Mouse (Mus musculus) kidney, adult 11 months (tissue): ENCODE measurements around the gene Stil.

Experiments used
- DNase-seq: peaks from one replicate; pipeline ENCODE4 v3.0.0; 2022

Gene Stil

DNA sequence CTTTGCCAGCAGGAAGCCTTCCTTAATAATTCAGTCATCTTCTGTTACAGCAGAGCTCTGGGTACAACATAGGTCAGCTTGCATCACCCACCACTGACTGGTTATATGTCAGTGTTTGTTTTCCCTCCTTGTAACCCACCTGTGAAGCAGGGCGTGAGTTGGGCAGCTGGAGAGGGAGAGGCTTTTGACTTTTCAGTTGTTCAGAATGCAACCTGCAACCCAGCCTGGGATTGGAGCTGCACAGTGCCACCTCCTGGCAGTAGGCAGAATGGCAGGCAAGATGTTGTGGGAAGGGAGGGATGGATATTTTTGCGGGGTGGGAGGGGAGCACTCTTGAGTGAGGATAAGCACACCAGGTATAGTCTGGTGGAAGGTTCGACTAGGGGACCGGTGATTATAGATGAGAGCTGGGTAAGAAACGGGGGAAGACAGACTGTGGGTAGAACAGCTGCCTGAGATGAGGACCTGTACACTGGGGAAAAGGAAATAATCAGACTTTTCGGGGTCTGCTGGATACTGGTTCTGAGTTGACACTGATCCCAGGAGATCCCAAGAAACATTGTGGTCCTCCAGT lies 85.7 kb downstream of the Stil start:
- no peak for DNase-seq

DNA sequence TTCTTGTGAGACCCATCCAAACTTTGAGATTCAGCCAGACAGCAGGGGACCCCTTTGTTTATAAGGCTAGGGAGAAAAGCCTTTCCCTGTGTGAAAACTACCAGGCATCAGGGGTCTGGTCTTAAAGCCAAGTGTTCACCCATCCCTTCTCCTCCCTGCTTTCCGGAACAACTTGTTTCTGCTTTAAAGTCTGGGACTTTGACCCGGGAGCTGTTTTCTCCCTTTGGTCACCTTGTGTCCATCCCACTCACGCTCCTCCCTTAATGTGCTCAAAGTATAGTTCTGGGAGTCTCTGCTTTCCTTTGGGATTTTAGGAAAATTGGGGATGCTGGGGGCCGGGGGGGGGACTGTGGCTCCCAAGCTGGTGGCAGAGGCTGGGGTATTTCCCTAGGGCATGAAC lies 86.3 kb downstream of the Stil start:
- no peak for DNase-seq

DNA sequence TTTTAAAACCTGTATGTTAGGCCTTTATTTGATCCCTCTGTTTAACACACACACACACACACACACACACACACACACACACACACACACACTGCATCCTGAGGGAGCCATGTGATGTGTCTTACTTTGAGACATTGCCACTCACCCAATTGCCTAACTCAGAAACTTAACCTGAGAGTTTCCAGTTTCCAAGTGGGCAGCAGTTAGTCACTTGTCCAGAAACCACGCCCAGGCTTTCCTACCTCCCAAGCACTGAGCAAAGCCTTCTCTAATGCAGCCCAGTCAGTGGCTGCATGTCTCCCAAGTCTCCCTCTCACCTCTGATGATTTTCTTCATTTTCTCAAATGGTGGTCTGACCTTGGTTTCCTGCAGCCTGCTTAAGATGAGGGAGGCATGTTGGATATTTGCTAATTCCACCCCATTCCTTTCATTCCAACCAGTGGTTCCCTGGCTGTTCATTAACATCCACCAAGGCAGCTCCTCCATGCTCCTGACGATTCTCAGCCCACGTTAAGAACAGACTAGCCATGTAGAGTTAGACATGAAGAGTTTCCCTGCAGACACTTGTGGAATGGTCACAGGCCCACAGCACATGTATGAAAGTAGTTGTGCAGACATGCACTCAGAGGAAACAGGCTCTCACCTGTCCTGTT lies 86.9 kb downstream of the Stil start:
- DNase-seq: peak; percentile 79

DNA sequence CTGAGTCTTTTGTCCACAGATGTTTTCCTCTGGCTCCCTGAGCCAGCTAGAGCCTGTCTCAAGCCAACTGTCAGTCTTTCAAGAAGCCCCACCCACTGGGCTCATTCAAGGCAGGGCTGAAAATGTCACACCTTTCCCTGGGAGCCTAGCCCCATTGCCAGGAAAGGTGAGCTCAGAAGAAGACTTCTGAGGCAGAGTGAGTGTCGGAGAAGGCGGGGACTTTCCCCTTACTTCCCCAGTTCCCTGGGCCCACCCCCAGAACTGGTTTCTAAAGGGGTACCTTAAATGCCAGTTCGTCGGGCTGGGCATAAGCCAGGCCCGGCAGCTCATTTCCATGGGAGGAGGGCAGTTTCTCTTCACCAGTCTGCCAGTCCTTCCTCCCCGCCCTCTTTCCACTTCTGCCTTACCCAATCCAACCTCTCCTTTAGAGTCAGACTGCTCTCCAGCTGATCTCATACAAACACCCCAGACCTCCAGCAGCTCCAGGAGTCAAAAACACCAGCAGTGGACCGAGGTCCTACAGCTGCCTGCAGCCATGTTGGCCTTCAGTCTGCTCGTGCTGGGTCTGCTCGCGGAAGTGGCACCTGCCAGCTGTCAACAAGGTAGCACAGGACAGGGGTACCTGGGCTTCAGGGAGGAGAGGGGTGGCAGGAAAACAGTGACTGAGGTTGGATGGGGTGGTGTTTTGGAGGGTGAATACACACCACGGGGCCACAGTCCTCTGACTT lies 88.8 kb downstream of the Stil start, which contains the start of gene Pdzk1ip1:
Pdzk1ip1 (plus strand) TSS at position 98 of the 728 bp plus-strand sequence.
- peak; percentile 91 for DNase-seq

DNA sequence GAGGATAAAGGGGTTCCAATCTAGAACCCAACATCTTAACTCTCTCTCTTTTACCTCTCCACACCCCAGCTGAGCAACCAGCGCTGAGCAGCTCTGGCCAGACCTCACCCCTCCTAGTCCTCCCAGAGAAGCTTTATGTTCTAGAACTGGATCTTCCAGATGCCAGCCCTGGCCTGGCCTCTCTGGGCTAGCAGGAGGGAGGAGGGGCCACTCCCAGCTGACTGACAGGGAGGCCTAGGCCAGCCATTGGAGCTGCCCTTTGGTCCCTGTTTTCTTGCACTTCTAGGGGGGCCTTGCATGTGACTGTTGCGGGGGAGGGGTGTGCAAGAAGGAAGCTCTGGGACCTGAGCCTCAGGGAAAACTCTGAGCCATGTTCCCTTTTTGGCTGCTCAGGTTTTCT lies 90.6 kb downstream of the Stil start:
- DNase-seq: peak; percentile 89

DNA sequence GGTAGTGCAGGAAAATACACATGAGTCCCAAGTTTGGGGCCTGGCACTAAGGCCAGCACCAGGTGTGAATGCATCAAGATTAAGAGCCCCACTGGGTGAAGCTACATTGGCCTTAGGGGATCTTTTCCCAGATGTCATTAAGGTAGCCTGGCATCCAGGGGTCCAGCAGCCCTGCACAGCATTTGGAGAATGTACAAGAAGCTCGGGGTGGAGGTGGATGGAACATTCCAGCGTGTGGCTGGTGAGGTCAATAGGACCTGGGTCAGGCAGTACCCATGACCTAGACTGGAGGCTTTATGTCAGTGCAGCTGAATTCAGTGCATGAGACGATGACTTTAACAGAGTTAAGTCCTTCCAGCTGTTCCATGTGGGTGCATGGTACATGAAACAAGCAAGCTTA lies 91.8 kb downstream of the Stil start:
- DNase-seq: peak; percentile 35
